Comparison of ENCODE assay signal across 11 mouse cellular contexts in genomic region chr1:128585396-128586161, GRCm38 (mm10). TPM values are rescaled to one million over a fixed set of nuclear protein-coding genes. Genes with fewer than 3 reads are reported as not detected.
A peak's percentile ranks its signal among the peaks of the same experiment; 100 is the strongest.
DNase-seq lines count a peak whose midpoint lies in the region; ATAC-seq and TF ChIP-seq lines count a peak whose summit lies in the region.
"Had no signal": no experiment of that assay in that cellular context is flagged by ENCODE, and none has a peak within 500 bp of the region (broad histone marks: within the 10 kb centered on the region; RNA-seq: fewer than 3 reads in every experiment).

No protein-coding gene starts in this region.

- no peak overlapping the region for H3K4me3 ChIP-seq in forebrain, embryonic 16.5 days (replicated peaks; ENCODE audit: low read length)
- H3K4me3 ChIP-seq in midbrain, embryonic 11.5 days (ENCODE audit: low read depth, low read length), result no peak overlapping the region
- no peak overlapping the region for H3K4me3 ChIP-seq in kidney, adult 2 months (ENCODE audit: insufficient read depth, low read depth, low read length)
- H3K4me3 ChIP-seq: heart, embryonic 10.5 days had no signal

- no peak overlapping the region for H3K9ac ChIP-seq in forebrain, embryonic 16.5 days (replicated peaks; ENCODE audit: low read depth, low read length)
- H3K9ac ChIP-seq in midbrain, embryonic 11.5 days (ENCODE audit: low read length), result no peak overlapping the region

- intact Hi-C loops in heart, postnatal 14 days (cut with DNase I), result no loop called here

- 7% methylated on average over 3 of the region's 3 CpGs for WGBS in forebrain, embryonic 16.5 days
- WGBS in midbrain, embryonic 11.5 days, result 17% methylated on average over 3 of the region's 3 CpGs
- WGBS in kidney, adult 2 months, result 68% methylated on average over 3 of the region's 3 CpGs

- 0 out of 2 replicates have a peak overlapping the region, but pooled peaks have one; percentile 30 for H3K27ac ChIP-seq in forebrain, embryonic 16.5 days (ENCODE audit: low read length)
- H3K27ac ChIP-seq in midbrain, embryonic 11.5 days (ENCODE audit: low read depth, low read length), result peak overlapping the region; percentile 84
- no peak overlapping the region for H3K27ac ChIP-seq in kidney, adult 2 months (ENCODE audit: insufficient read depth, low read depth, low read length)
- H3K27ac ChIP-seq: heart, embryonic 10.5 days had no signal

- H3K4me2 ChIP-seq in forebrain, embryonic 16.5 days (ENCODE audit: low read length), result no peak overlapping the region
- no peak overlapping the region; the same call in 1 of the 2 replicates for H3K4me2 ChIP-seq in midbrain, embryonic 11.5 days

- no peaks in the 10 kb centered on the region for H3K36me3 ChIP-seq in forebrain, embryonic 16.5 days (ENCODE audit: control insufficient read depth, insufficient read depth)
- peaks cover 11% of the 10 kb centered on the region for H3K36me3 ChIP-seq in midbrain, embryonic 11.5 days (ENCODE audit: control insufficient read depth, insufficient read depth, low read length)
- no peaks in the 10 kb centered on the region for H3K36me3 ChIP-seq in kidney, adult 2 months (ENCODE audit: control insufficient read depth, insufficient read depth, low read length)

- peak; percentile 57; the same call in 1 of the 2 replicates for ATAC-seq in frontal cortex, adult (ENCODE audit: low TSS enrichment)
- peak; percentile 60 for ATAC-seq in forebrain, embryonic 16.5 days
- peak; percentile 91 for ATAC-seq in midbrain, embryonic 11.5 days (ENCODE audit: low FRiP score)
- ATAC-seq: intestine, embryonic 16.5 days had no signal

- DNase-seq in frontal cortex, postnatal 25 days (ENCODE audit: low spot score in 2 of 2), result no peak
- peak; percentile 93 for DNase-seq in brain, embryonic 14.5 days (ENCODE audit: low read depth)
- DNase-seq in midbrain, embryonic 11.5 days (ENCODE audit: low spot score, missing footprints), result peak; percentile 93
- DNase-seq in heart, adult 9 months (ENCODE audit: low spot score in 2 of 2), result no peak
- no peak for DNase-seq in heart, postnatal 14 days
- DNase-seq in kidney, adult 2 months, result no peak
- DNase-seq: B cell, adult 2 months had no signal

- peaks cover 13% of the 10 kb centered on the region for H3K4me1 ChIP-seq in forebrain, embryonic 16.5 days (replicated peaks; ENCODE audit: control insufficient read depth, insufficient read depth, low read length)
- peaks cover 47% of the 10 kb centered on the region for H3K4me1 ChIP-seq in midbrain, embryonic 11.5 days (ENCODE audit: control insufficient read depth, insufficient read depth, low read length)
- H3K4me1 ChIP-seq in kidney, adult 2 months (ENCODE audit: control insufficient read depth, insufficient read depth, low read length), result no peaks in the 10 kb centered on the region
- H3K4me1 ChIP-seq: heart, embryonic 10.5 days had no signal

- no peak for TF ChIP-seq CTCF in brain, embryonic 14.5 days (IDR thresholded peaks at IDR 0.05; ENCODE audit: borderline replicate concordance, extremely low read depth, insufficient read depth, insufficient read length)
- TF ChIP-seq CTCF in kidney, adult 2 months (conservative IDR thresholded peaks at IDR 0.05; ENCODE audit: insufficient read depth, insufficient read length, low read depth, low read length), result no peak

- TF ChIP-seq POLR2A in brain, embryonic 14.5 days (IDR thresholded peaks at IDR 0.05; ENCODE audit: borderline replicate concordance, extremely low read depth, insufficient read depth, insufficient read length, poor library complexity, severe bottlenecking), result no peak
- TF ChIP-seq POLR2A in kidney, adult 2 months (IDR thresholded peaks at IDR 0.05; ENCODE audit: low read depth, low read length), result no peak

- H3K27me3 ChIP-seq in forebrain, embryonic 16.5 days (replicated peaks; ENCODE audit: control insufficient read depth, insufficient read depth, low read length), result no peaks in the 10 kb centered on the region
- no peaks in the 10 kb centered on the region for H3K27me3 ChIP-seq in midbrain, embryonic 11.5 days (ENCODE audit: control insufficient read depth, insufficient read depth, low read length)
- H3K27me3 ChIP-seq in kidney, adult 2 months (replicated peaks; ENCODE audit: control insufficient read depth, insufficient read depth, low read length), result no peaks in the 10 kb centered on the region

- peaks cover 5% of the 10 kb centered on the region; the same call in 1 of the 2 replicates for H3K9me3 ChIP-seq in forebrain, embryonic 16.5 days (ENCODE audit: control insufficient read depth, low read length)
- peaks cover 5% of the 10 kb centered on the region for H3K9me3 ChIP-seq in midbrain, embryonic 11.5 days (ENCODE audit: control insufficient read depth, low read length)
- H3K9me3 ChIP-seq: heart, embryonic 10.5 days had no signal

RNA-seq across cellular contexts. Expression of gene Cxcr4, which starts 6.5 kb away (rescaled TPM):
- 96.9 and 115 TPM in 2 replicates for polyA plus RNA-seq in brain, embryonic 14.5 days (2012; rRNA removed)
- 11.3 and 14.4 TPM in 2 replicates for polyA plus RNA-seq in forebrain, embryonic 16.5 days (2015; fragmentation: Nextera tagmentation; extraction: Ambion mirVana)
- polyA plus RNA-seq in midbrain, embryonic 11.5 days (2014; fragmentation: Nextera tagmentation; extraction: Ambion mirVana), result 22.6 and 25.6 TPM in 2 replicates
- 10 to 100 TPM; 11.2 to 19.1 TPM for total RNA-seq in heart, postnatal 14 days (2021)
- polyA plus RNA-seq in kidney, adult 2 months (2012; rRNA removed), result 12.8 and 22.4 TPM in 2 replicates

Comparison
In these comparisons a context has a peak if more than half of its experiments do, and no peak if none do; other contexts are left out.
1. DNase-seq: peak in brain, embryonic 14.5 days (single experiment) and midbrain, embryonic 11.5 days (single experiment); none in frontal cortex, postnatal 25 days (0 of 2), heart, adult 9 months (0 of 2), heart, postnatal 14 days (0 of 2) and kidney, adult 2 months (single experiment).
2. Peak in every context shown above with its lines, with median percentiles within 50 percentile points of each other: ATAC-seq.